Mouse (Mus musculus): ENCODE results near the gene Rimbp2.

Gene Rimbp2

DNA sequence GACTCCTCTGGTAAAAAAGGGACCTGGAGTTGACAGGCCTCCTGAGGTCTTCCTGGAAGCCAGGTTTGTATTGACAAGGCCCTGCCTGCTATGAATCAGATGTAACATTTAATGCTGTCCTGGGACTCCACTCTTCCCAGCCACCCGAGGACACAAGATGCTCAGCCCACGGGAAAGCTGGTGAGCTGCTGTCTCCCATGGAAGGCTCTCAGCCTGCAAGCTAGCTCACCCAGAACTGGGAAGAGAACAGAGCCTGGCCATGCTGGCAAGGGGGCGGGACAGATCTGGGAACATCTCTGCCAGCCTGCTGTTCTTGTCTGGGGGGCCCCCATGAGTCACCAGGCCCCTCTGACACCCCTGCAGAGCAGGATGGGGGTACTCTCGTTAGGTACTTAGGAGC, 111.7 kb downstream of the Rimbp2 start:
- no peak for DNase-seq

DNA sequence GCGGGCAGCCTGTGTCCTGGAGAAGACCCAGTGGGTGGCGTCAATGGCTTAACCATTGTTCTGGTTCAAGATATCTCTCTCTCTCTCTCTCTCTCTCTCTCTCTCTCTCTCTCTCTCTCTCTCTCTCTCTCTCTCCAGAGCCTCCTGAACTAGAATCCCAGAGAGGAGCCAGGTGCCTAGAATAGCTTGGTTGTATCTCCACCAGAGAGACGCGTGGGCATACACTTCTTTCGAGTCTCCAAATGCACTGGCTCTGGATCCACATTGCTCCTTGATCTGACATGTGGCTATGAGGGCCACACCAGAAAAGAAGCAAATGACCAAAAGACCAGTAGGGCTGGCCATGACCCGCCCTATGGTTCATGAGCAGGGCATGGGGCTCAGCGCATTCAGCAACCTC, 116.2 kb downstream of the Rimbp2 start:
- no peak for DNase-seq

DNA sequence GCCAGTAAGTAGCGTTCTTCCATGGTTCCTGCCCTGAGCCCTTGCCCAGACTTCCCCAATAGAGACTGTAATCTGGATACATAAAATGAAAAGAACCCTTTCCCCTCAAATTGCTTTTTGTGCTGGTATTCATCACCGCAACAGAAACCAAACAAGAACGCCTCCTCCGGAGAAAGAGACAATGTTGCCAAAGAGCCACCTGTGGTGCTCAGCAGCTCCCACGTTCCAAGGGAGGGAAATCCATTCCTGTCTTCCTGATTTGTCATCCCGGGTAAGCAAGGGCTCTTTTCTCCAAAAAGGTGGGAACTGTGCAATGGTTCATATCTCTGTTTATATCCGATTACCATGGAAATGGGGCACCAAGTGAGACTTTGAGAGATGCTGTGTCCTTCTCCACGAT, 119.2 kb downstream of the Rimbp2 start:
- no peak for DNase-seq

DNA sequence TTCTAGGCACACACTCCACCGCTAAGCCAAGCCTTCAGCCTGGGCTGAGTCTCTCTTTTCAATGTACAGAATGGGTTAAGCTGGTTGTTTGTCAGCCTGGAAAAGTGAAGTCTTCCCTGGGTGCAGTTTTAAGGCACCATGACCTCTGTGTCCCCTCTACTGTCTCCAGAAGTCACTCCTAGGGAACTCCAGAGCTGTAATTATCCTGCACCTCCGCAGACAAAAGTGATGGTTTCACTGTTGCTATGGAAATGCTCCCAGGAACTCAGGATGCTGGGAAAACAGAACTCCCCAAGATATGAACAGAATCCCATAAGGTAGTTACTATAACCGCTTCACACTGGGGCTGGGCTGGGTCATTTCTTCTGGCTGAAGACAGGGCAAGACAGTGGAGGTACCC, 130.4 kb downstream of the Rimbp2 start:
- DNase-seq: no peak

DNA sequence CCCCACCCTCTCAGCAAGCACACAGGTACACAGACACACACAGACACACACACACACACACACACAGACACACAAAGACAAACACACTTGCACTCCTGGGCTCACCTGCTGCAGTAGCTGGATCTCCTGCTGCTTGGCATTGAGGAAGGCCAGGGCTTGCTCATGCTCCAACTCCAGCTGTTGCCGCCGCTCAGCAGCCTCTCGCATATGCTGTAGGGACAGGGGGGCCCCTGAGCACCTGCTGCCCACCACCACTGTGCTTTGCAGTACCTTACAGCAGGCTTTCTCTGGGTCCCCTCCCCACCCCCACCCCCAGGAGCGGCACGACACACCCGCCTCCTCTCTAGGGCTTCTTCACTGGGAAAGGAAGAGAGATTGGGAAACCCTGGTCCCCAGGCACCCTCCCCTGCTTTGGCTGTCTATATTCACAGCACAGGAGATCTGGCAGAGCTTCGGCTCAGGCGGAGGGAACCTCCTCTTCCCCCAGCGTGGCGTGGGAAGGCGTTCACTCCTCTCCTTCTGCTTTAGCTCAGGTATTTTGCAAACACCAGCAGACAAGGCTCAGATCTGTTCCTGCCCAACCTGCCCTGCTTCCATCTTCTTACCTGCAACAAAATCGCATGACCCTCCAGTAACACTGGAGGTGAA, 133.5 kb downstream of the Rimbp2 start:
- DNase-seq: no peak

DNA sequence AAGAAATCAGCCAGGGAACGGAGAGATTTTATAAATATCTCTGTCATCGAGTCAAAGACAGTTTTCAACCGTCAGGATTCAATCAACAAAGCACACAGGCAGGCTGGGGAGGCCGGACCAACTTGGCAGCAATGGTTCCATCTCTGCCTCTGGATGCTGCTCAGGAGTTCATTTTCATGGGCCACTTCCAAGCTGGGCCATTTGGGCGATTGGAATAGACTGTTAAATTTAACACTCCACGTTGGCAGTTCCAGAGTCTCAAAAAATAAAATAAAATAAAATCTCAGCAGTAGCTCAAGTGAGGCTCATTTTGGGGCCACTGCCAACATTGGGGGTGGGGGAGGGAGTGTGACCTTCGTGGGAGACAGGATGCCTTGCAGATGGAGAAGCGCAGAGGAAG, 137.7 kb downstream of the Rimbp2 start:
- DNase-seq: no peak

DNA sequence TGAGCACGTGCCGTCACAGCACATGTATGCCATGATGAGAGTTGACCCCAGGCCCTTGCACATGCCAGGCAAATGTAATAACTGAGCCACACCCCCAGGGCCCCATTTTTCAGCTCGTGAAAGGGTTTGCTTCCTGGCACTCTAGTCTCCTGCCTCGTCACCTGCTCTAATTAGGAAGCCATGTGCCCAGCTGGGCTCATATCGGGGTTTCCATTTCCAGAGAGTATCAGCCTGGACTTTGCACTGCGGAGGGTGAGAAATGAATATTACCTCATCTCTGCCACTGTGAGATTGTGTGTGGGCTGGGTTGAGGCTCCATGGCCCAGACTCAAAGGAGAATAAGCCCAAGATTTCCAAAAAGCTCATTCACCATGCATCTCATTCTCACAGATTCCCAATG, 138.2 kb downstream of the Rimbp2 start:
- no peak for DNase-seq

DNA sequence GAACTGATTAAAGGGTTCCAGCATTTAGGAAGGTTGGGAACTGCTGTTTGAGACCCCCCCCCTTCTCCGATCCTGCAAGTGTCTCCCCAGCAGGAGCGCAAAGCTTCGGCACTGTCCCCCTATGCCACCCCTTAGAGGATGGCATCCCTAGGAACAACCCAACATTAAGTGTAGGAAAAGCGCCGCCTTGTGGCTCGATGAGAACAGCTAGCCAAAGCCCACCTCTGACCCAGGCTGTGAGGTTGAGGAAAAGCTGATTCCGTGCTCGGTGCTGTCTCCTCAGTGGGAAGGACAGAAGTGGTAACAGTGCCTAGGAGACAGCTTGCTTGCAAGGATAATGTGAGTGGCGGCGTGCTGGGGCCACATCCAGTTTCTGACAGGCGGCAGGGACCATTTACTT, 140.2 kb downstream of the Rimbp2 start:
- peak; percentile 7 for DNase-seq

DNA sequence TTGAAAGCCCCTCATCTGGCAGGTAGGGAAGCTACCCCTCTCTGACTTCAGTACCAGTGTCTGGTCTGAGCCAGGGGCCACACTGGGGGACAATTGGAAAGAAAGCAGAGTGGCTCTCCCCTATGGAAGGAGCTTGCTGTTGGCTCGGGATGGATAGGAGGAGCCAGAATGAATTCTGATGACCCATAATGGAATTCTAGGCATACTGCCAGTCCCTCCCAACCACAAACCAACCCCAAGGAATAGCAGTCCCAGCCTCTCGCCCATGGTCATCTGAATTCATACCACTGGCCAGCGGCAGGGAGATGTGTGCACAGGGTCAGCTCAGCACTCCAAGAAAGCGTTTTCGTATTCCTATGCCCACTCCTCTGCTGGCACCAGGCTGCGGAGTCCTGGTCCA, 141.9 kb downstream of the Rimbp2 start:
- DNase-seq: no peak

DNA sequence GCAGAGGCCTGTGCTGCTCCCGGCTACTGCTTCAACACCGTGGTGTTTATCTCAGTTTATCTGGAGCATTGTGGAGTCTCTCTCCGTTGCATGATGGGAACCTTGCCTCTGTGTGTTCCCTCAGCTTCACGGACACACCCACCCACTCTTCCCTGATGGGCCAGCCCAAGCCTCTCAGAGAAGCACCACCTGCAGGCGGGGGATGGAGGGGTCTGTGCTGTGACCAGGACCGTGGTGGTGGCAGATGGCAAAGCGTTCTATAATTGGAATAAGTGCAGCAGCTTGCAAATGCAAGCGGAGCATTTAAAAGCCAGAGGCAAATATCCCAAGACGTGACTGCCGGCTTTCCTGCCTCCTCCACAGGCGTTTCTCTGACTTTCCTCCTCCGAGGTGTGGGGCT, 143.3 kb downstream of the Rimbp2 start:
- no peak for DNase-seq

DNA sequence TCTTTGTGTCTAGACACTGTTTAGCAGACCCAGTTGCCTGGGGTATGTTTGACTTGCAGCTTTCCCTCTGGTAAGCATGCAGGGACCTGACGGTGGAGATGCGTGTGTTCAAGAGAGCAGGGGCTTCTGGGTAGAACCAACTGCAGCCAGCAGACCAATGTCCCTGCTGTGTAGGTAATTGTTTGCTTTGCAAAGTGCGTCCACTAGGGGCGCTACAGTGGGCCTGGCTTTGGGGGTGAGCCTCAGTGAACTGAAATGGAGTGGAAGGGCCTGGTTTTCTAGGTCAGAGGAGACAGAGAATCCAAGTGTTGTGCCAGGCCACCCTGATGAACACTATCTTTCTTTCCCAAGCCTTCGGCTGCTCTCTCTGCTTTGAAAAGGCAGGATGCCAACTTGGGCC, 143.9 kb downstream of the Rimbp2 start:
- DNase-seq: peak; percentile 13

DNA sequence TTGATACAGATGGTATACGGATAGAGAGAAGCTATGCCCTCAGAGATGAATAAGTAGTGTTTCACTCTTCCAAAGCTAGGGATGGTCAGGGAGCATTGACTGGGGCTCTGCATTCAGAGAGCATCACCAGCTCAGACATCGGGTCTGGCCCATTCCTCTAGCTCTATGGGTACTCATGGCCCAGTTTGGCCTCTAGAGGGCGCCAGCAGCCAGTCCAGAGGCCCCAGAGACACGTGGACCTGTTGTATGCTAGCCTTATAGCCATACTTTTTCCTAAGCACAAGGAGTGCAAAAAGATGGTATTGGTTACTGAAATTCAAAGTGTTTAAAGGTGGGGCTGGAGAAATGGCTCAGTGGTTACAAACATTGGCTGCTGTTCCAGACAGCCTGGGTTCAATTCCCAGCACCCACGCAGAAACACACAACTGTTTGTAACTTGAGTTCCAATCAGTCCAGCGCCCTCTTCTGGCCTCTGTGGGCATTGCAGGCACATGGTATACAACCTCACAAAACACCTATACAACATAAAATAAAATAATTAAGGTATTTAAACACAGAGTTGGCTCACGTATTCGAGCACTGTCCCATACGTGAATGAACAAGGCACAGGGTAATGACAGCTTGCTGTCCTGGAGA, 144.6 kb downstream of the Rimbp2 start:
- no peak for DNase-seq

DNA sequence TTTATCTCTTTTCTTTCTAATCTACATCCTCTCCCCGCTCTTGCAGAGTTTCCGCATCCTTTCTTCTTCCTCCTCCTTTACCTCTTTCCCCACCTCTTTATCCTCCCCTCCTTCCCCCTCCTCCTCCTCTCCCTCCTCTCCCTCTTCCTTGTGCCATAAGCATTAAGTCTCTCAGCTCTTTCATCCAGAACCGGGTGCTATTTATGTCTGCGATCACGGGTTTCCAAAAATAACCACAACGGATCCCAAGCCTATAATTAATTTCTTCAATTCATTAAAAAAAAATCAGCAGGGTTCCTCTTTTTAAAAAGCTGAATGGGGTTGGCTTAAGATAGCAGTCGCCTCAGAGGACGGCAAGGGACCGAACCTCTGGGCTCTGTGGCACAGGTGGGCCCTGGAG, 145.9 kb downstream of the Rimbp2 start:
- DNase-seq: no peak

DNA sequence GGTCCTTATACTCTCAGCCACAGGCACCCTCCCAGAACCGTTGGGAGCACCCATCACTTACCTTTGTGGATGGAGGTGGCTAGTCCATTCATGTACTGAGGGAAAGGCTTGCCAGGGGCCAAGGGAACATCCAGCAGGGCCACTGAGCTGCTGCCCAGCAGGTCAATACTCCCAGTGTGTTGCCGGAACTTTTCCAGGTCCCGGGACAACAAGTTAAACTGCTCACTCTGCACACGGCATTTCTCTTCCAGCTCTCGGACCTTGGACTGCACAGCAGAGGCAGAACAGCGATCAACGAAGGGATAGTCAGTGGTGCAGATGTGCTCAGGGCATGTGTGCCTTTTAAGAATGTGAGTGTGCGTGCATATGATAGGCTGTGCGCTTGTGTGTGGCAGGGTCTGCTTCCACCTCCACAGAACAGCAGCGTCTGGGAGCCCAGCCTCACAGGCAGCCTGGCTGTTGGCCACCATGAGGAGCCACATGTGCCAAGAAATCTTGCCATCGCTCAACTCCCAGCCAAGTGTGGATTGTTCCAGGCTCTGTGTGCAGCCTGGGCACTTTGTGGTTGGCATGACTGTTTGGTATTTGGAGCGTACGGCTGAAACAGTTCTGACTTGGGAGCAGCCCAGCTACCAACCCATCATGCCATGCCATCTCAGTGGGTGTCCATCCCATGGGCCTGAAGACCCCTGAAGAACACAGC, 146.8 kb downstream of the Rimbp2 start:
- DNase-seq: no peak

DNA sequence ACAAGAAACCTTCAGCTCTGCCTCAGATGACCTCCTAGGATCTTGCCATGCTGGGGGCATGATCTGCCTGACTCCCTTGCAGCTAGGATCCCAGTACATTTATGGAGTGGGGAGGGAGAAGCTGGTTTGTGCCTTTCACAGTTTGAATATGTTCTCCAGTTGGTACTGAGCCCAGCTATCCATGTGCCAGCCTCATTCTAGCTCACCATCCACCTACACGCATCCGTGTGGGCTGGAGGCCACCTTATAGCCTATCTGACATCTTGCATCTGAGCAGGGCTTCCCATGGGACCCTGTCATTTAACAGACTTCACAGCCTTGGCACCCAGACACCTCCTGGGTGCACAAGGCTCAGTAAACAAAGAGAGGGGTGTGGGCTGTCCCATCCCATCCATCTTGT, 148.2 kb downstream of the Rimbp2 start:
- DNase-seq: no peak

DNA sequence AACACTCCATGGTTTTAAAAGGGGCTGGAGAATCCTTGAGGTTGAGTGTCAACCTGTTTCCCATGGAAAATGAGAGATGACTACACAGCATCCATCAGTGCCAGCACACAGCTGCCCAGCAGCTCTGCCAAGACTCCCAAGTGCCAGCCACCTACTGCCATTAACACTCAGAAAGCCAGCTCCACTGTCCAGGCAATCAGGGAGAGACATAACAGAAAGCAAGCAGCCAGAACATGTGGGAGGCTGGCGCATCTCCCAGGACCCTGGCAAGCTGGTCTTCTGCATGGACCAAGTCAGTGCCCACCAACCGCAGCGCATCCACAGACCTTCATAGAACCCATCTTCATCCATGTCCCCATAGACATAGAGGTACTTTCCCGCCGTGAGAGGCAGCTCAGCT, 152.7 kb downstream of the Rimbp2 start:
- no peak for DNase-seq

DNA sequence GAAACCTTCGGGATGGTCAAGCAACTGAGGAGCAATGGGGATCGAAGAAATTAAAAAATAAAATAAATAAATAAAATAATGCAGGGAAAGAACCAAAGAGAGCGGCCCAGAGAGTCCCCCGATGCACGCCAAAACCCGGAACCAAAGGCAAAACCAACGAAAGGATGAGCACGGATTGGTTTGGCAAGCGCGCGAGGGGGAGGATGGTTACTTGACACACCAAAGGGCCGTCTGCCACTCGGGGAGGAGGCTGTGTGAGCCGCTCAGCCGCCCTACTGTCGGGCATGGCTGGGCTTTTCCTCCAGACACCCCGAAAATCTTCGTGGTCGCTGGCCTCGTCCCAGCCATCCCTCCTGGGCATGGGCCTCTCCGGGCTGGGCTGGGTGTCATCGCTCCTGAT, 171.7 kb downstream of the Rimbp2 start:
- no peak for DNase-seq

DNA sequence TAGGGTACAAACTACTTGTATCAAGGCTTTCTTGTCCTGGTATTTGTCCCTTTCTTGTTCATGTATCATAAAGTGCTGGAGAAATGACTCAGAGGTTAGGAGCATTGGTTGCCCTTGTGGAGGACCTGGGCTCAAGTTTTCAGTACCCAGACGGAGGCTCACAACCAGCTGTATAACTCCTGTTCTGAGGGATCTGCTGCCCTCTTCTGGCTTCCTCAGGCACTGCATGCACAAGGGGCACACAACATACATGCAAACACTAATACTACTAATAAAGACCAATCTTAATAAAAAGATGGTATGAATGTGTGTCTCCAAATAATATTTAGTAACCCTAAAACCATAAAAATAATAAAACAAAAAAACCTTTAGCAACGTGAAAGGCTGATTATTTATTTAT, 176.9 kb downstream of the Rimbp2 start:
- no peak for DNase-seq

DNA sequence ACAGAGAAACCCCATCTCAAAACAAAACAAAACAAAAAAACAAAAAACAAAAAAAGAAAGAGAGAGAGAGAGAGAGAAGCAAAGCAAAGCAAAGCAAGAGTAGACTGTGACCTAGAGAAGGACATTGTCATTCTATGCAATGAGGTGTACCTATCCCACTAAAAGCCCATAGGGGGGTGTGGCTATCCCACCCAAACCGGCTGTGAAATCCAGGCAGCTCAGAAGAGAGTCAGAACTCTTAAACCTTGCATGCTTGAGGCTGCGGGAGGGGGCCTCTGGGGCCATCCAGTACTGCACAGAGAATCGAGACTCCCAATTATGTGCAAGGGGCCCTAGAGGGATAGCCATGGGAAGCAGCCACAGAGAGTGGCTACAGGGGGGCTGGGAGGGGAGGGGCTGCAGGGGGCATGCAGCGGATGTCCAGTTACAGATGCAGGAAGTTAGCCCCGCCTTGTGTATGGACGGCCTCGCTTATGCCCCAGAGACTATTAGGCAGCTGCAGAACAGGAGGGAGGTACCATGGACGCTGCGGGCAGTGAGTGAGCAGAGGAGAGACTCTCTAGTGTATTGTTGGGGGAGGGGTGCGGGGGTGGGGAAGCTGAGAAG, 184.2 kb downstream of the Rimbp2 start:
- DNase-seq: no peak

DNA sequence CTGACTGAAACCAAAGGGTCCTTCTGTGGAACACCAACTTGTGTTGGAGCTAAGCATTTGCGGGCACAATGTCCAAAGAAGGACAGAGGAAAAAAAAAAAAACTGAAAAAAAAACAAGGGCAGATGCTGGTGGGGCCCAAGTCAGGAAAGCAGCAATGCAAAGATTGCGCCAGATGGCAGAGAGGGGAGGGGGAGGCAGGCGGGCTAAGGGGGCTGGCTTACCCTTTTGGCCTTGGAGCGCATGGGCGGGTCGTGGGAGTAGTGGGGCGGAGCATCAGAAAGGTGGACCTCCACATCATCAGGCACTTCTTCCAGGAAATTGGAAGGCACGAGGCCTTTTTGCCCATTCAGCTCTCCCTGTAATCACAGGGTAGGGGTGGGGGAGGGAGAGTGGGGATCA, 192.2 kb downstream of the Rimbp2 start:
- DNase-seq: no peak

DNA sequence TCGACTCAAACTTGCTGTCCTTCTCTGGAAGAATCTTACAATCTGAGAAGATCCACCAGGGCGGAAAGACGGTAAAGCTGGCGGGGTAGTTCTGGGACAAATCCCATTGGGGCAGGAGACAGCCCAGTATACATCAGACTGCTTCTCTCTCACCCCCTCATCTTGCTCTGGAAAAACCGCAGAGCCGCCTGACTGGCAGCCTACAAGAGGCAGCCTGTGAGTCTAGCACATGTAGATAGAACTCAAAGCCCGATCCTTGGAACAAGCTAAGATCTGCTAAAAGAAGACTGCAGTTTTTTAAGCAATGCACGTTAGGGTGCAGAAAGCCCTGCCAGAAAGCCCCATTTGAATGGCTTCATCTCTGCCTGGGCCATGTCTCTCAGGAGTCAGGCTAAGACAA, 207.0 kb downstream of the Rimbp2 start:
- no peak for DNase-seq

DNA sequence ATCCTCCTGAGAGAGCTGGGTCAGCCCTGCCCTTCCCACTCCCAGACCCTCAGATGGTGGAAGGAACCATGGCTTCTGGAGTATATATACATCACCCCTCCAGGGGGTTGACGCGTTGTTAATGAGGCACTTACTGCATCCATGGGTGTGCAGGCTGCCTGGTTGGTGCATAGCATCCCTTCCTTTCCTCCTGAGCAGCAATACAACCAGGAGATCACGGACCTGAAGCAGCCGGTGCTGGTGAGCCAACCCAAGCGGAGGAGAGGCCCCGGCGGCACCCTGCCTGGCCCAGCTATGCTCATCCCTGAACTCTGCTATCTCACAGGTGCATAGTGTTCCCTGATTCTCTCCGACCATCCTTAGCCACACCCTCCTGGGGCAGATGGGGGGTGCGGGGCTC, 208.1 kb downstream of the Rimbp2 start:
- no peak for DNase-seq

DNA sequence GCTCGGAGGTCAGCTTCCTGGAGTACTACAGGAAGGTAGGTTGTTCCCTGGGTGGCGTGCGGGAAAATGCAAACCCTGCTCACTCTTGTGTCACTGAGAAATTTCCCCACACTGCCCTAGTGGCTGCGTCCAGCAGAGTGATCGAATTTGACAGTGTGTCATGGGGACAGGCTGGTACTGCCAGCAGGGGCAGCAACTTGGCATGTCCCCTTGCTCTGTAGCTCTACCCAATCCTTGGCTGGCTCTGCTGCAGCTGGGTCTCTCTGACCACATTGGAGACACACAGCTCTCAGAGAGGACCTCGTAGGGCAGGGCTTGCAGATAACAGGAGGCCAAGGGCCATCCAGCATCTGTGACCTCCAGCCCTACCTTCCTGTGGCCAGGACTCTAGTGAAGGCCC, 208.9 kb downstream of the Rimbp2 start:
- DNase-seq: no peak

DNA sequence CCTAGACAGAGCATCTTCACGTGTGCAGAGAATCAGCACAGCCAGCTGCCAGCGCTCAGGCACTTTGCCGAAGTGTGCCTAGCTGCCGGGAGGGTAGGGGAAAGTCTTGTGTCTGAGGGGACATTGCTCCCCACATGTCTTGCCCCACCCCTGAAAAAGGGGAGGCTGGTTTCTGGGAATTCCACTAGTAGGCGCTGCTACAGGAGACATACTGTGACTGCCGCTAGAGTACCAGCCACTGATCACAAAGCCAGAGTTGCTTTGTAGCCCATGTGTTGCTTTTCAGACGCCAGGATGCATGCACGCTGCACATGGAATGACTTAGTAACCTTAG, 213.5 kb downstream of the Rimbp2 start:
- DNase-seq: no peak
